Mouse (Mus musculus) heart, embryonic 12.5 days (tissue): ENCODE results near the gene Ttyh3. TPM values are rescaled to one million over a fixed set of nuclear protein-coding genes. Genes with fewer than 3 reads are reported as not detected.
A peak's percentile ranks its signal among the peaks of the same experiment; 100 is the strongest.

Experiments used
- ATAC-seq: fragments of 200-750 bp; cut with Nextera tagmentation; 2 replicates; pipeline ENCODE4 v1.8.0; 2017; ENCODE audit warnings: moderate TSS enrichment, moderate library complexity; ENCODE audit not compliant: insufficient number of reproducible peaks, low FRiP score
- H3K27ac ChIP-seq: fragments of 300-500 bp; sonication (generic); 2 replicates; pipeline ENCODE4 v1.5.1; 2016; ENCODE audit warnings: mild to moderate bottlenecking, moderate library complexity; ENCODE audit not compliant: poor library complexity, severe bottlenecking
- H3K27me3 ChIP-seq: fragments of 300-500 bp; sonication (generic); replicated peaks from 2 replicates; pipeline ENCODE4 v1.6.1; 2016; ENCODE audit warnings: mild to moderate bottlenecking, moderate library complexity
- H3K36me3 ChIP-seq: fragments of 300-500 bp; sonication (generic); 2 replicates; pipeline ENCODE4 v1.6.1; 2016; ENCODE audit warnings: mild to moderate bottlenecking, moderate library complexity
- H3K4me1 ChIP-seq: fragments of 300-500 bp; sonication (generic); replicated peaks from 2 replicates; pipeline ENCODE4 v1.6.1; 2016; ENCODE audit warnings: mild to moderate bottlenecking
- H3K4me2 ChIP-seq: fragments of 300-500 bp; sonication (generic); 2 replicates; pipeline ENCODE4 v1.6.1; 2016; ENCODE audit warnings: mild to moderate bottlenecking, moderate library complexity
- H3K4me3 ChIP-seq: fragments of 300-500 bp; sonication (generic); 2 replicates; pipeline ENCODE4 v1.5.1; 2016; ENCODE audit warnings: mild to moderate bottlenecking
- H3K9ac ChIP-seq: fragments of 300-500 bp; sonication (generic); 2 replicates; pipeline ENCODE4 v1.6.1; 2016; ENCODE audit warnings: mild to moderate bottlenecking, moderate library complexity
- H3K9me3 ChIP-seq: fragments of 300-500 bp; sonication (generic); replicated peaks from 2 replicates; pipeline ENCODE4 v1.6.1; 2016; ENCODE audit warnings: mild to moderate bottlenecking, moderate library complexity
- WGBS: fragments of 180-500 bp; shearing (Covaris S2); methylation state at CpG from one replicate; pipeline ENCODE4 v1.1.7; 2016; 5-methylcytosine and 5-hydroxymethylcytosine counted together
- polyA plus RNA-seq: library from polyadenylated mRNA; unstranded; fragments of >200 nt; fragmentation: Nextera tagmentation; extraction: Ambion mirVana; gene quantifications from 2 replicates; pipeline ENCODE4 v1.2.1, GENCODE M21; 2016

Gene Ttyh3
- polyA plus RNA-seq, 1 experiment from 2014 or later: 36.3 TPM

DNA sequence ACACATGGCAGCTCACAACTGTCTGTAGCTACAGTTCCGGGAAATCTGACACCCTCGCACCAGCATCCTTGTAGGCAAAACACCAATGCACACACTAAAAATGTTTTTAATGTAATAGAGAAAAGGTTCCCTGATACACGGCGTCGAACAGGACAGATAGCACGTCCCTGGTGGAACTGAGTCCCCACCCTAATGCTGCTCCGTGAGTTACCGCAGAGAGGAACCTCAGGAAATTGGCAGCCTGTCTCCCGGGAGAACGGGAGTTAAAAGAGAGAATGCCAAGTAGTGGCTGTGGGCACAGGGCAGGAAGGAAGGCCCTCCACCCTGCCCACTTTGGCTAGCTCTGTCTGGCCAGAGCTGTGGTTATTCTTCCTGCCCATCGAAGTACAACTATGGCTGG, 2.4 kb upstream of the Ttyh3 start:
- H3K27ac ChIP-seq: no peak overlapping the region
- WGBS: 75% methylated on average over 11 of the region's 11 CpGs
- no peak for ATAC-seq

DNA sequence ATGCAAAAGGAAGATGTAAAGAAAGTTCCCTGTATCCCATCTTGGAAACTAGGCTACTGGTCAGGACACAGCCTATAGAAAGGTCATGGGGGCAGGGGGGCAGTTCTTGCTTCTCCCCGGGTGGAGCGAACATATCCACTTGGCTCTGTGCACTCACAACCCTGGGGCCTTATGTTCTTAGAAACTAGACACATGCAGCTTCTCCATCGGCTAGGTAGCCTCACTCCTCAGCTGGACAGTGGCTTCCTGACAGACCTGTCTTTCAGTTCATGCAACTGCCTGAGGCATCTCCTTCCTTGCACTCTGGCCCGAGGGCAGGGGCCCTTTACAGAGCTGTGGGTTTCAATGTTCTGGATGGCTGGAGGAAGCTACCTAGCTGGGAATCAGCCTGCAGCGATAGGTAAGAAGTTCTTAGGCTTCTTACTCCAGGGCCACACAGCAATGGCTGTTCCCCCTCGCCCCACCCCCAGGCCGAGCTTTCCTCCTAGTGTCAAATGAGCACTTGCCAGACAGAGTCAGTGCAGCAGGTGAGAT, 1.1 kb upstream of the Ttyh3 start:
- Histone ChIP-seq H3K9me3 (no peaks in the 10 kb centered on the region), H3K9ac (no peak overlapping the region), H3K36me3 (peaks cover 4% of the 10 kb centered on the region; the same call in 1 of the 2 replicates), H3K4me2 (peak overlapping the region; percentile 79), H3K27ac (no peak overlapping the region), H3K4me3 (peak overlapping the region; percentile 43; the same call in 1 of the 2 replicates), H3K27me3 (no peaks in the 10 kb centered on the region), H3K4me1 (peaks cover 52% of the 10 kb centered on the region)
- 62% methylated on average over 7 of the region's 7 CpGs for WGBS
- no peak for ATAC-seq

More for the DNA sequence above, 2.4 kb upstream of the Ttyh3 start:
- Histone ChIP-seq H3K9me3 (no peaks in the 10 kb centered on the region), H3K27me3 (no peaks in the 10 kb centered on the region), H3K4me1 (peaks cover 39% of the 10 kb centered on the region), H3K36me3 (no peaks in the 10 kb centered on the region), H3K4me2 (no peak overlapping the region), H3K9ac (no peak overlapping the region), H3K4me3 (no peak overlapping the region)

DNA sequence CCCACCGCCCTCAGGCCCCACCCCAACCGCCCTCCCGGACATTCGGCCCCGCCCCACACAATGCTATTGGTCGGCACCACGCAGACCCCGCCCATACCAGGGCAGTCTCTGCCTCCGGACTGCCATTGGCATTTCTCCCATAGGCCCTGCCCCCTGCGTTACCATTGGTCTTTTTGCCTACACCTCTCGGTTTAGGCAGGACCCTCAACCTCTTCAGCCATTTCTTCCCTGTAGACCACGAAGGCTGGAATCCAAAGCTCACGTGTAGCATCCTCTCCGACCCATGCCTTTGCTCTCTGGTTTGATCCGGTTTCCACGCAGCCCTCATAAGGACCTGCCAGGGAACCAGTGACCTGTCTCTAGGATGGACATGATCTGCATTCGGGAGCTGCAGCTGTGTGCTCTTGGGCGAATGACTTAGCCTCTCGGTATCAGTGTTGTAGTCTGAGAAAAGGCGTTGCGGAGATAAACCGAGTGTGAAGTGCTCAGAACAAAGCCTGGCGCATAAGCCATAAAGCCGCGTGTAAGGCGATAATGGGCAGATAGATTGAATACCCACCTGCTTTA, 353 bp upstream of the Ttyh3 start:
- peak overlapping the region; percentile 85 for H3K4me3 ChIP-seq
- H3K4me2 ChIP-seq: peak overlapping the region; percentile 79
- 4% methylated on average over 25 of the region's 26 CpGs for WGBS
- ATAC-seq: peak; percentile 94
- H3K4me1 ChIP-seq: peaks cover 60% of the 10 kb centered on the region
- H3K27me3 ChIP-seq: no peaks in the 10 kb centered on the region
- peaks cover 9% of the 10 kb centered on the region for H3K36me3 ChIP-seq
- H3K27ac ChIP-seq: peak overlapping the region; percentile 40
- 0 out of 2 replicates have a peak overlapping the region, but pooled peaks have one; percentile 49 for H3K9ac ChIP-seq
- no peaks in the 10 kb centered on the region for H3K9me3 ChIP-seq

DNA sequence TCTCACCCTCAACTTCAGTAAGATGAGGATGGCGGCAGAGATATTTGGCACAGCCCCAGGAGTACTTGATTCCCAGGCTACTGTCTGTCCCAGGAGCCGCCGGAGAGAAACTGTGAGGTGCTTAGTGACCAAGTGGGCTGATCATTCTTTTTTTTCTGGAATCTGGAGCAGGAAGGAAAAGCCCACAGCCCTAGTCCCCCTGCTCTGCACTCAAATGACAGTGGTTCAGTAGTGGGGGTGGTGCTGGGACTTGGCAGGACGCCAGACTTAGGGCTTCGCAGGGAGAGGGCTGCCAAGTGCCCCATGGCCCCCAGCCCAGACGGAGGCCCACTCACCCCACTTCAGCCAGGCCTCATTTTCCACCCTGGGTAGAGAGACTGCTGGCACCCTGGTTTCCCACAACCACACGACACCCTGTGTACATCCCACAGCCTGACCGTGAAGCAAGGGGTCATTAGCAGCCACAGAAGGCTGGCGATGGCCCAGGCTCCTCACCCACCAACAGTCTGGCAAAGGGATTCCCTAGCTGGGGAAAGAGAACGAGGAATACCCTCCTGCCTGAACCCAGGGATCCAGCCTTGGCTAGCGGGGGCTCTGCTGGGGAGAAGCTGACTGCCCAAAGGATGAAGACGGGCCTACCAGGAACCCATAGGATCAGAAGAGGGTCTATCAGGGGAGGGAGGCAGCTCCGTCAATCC, 861 bp downstream of the Ttyh3 start:
- ATAC-seq: peak; percentile 27
- Histone ChIP-seq H3K4me3 (peak overlapping the region; percentile 85), H3K36me3 (peaks cover 17% of the 10 kb centered on the region), H3K27ac (peak overlapping the region; percentile 85), H3K27me3 (no peaks in the 10 kb centered on the region), H3K9me3 (no peaks in the 10 kb centered on the region), H3K4me1 (peaks cover 69% of the 10 kb centered on the region), H3K9ac (peak overlapping the region; percentile 94), H3K4me2 (peak overlapping the region; percentile 82)
- 3% methylated on average over 13 of the region's 13 CpGs for WGBS

DNA sequence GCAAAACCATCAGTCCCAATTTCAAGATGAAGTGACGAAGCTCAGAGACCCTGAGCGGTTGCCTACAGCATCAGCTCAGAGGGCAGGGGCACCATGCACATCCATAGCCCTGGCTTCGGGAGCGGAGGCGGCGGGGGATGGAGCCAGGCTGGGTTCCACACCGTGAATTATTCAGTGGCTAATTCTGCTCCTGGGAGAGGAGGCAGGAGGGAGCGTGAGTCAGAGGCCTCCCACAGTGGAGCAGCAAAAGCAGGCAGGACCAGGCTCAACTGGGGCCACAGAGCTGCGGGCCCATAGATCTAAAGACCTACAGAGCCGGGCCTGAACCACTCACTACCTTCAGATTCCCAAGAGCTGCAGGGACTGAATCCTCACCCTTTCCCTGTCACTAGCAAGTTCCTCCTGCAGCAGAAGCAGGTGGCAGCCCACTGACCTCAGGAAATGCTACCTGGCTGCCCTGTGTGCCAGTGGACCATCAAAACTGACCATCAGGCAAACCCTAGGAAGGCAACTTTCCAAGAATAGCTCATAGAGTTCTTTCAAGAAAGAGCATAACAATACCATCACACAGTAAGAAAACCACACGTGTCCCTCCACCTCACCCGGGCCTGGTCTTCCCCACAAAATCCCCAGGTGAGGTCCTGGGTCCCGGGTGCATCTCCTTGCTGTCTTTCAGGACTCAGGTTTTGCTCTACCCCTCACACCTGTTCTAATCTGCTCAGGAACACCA, 1.6 kb downstream of the Ttyh3 start:
- no peaks in the 10 kb centered on the region for H3K27me3 ChIP-seq
- peak overlapping the region; percentile 85 for H3K4me3 ChIP-seq
- peak overlapping the region; percentile 85; the same call in 1 of the 2 replicates for H3K27ac ChIP-seq
- H3K9ac ChIP-seq: peak overlapping the region; percentile 94
- H3K9me3 ChIP-seq: no peaks in the 10 kb centered on the region
- H3K36me3 ChIP-seq: peaks cover 17% of the 10 kb centered on the region
- peak overlapping the region; percentile 82 for H3K4me2 ChIP-seq
- ATAC-seq: no peak
- peaks cover 69% of the 10 kb centered on the region for H3K4me1 ChIP-seq
- WGBS: 68% methylated on average over 13 of the region's 13 CpGs

DNA sequence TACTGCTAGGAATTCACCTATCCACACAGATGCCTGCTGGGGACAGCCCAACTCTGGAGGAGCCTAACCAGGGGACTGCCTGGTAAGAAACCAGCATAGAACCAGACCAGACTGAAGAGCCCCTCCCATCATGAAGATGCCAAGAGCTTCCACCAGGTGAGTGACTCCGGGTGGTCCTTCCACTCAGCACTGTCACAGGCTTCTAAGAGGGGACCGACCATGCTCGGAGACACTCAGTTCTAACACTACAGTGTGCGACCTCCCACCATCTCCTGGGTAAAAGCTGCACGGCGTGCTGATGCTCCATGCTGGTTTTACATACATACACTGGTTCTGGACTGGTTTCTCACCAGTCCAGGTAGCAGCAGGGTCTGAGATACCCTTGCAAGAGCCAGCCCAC, 2.7 kb downstream of the Ttyh3 start:
- WGBS: 93% methylated on average over 6 of the region's 6 CpGs
- peak overlapping the region; percentile 82 for H3K4me2 ChIP-seq
- no peak for ATAC-seq
- no peaks in the 10 kb centered on the region for H3K27me3 ChIP-seq
- H3K27ac ChIP-seq: no peak overlapping the region
- H3K4me1 ChIP-seq: peaks cover 75% of the 10 kb centered on the region
- H3K9me3 ChIP-seq: no peaks in the 10 kb centered on the region
- H3K4me3 ChIP-seq: 0 out of 2 replicates have a peak overlapping the region, but pooled peaks have one; percentile 85
- peaks cover 17% of the 10 kb centered on the region for H3K36me3 ChIP-seq
- peak overlapping the region; percentile 32; the same call in 1 of the 2 replicates for H3K9ac ChIP-seq

DNA sequence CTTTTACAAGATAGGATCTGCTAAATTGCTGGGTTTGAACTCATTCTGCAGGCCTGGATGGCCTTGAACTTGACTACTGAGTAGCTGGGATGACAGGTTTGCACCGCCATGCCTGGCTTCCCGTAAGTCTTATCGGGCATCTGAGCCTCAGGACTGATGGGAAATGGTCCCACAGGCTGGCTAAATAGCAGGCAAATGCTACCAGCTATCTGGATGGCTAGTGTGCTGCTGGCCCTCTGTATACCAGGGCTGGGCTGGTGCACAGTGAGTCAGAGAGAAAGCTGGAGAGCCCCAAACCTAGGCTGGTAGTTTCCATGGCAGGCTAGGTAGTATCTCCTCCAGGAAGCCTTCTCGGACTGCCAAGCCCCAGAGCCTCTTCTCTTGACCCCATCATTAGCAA, 3.4 kb downstream of the Ttyh3 start:
- Histone ChIP-seq H3K9ac (peak overlapping the region; percentile 28; the same call in 1 of the 2 replicates), H3K27me3 (no peaks in the 10 kb centered on the region), H3K27ac (peak overlapping the region; percentile 70), H3K4me1 (peaks cover 82% of the 10 kb centered on the region), H3K4me2 (peak overlapping the region; percentile 82; the same call in 1 of the 2 replicates), H3K4me3 (no peak overlapping the region), H3K36me3 (peaks cover 21% of the 10 kb centered on the region), H3K9me3 (no peaks in the 10 kb centered on the region)
- WGBS: 77% methylated on average over 4 of the region's 4 CpGs
- ATAC-seq: no peak

DNA sequence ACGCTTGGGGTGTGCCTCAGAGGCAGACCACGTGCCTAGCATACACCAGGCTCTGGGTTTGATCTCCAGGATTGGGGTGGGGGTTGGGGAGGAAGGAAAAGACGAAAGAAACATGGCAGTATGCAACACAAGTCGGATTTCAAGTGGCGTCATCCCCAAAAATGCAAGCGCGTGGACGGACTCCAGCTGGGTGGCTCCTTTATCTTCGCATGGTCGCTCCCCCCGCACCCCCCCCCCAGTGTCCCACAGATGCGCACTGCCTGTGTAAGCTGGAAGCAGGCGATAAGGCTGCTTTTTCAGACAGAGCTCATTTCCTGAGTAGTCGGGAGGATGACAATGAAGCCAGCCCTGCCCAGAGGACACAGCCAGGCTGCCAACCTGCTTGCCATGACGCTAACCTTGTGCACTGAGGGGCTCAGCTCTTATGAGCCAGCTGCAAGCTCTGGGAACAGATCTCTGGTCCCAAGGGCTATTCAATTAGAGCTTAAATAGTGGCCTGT, 4.1 kb downstream of the Ttyh3 start:
- 54% methylated on average over 15 of the region's 15 CpGs for WGBS
- peak; percentile 45 for ATAC-seq
- H3K4me1 ChIP-seq: peaks cover 86% of the 10 kb centered on the region
- peaks cover 23% of the 10 kb centered on the region for H3K36me3 ChIP-seq
- no peak overlapping the region for H3K9ac ChIP-seq
- H3K27ac ChIP-seq: peak overlapping the region; percentile 70
- no peaks in the 10 kb centered on the region for H3K9me3 ChIP-seq
- peak overlapping the region; percentile 82 for H3K4me2 ChIP-seq
- H3K4me3 ChIP-seq: no peak overlapping the region
- H3K27me3 ChIP-seq: no peaks in the 10 kb centered on the region

DNA sequence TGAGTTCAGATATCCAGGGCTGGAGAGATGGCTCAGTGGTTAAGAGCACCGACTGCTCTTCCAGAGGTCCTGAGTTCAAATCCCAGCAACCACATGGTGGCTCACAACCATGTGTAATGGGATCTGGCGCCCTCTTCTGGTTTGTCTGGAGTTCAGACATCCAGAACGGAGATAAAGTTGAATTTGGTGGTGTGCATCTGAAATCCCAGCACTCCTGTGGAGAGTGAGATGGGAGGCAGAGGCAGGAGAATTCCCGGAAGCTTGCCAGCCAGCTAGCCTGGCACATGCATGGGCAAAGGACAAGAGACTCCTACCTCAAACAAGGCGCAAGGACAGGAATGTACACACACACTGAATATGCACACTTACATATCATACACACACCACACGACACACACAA, 4.6 kb downstream of the Ttyh3 start:
- peaks cover 84% of the 10 kb centered on the region for H3K4me1 ChIP-seq
- 82% methylated on average over 6 of the region's 6 CpGs for WGBS
- H3K27ac ChIP-seq: peak overlapping the region; percentile 32
- no peak overlapping the region for H3K4me3 ChIP-seq
- no peak overlapping the region for H3K9ac ChIP-seq
- peaks cover 23% of the 10 kb centered on the region for H3K36me3 ChIP-seq
- no peak for ATAC-seq
- H3K9me3 ChIP-seq: no peaks in the 10 kb centered on the region
- H3K4me2 ChIP-seq: peak overlapping the region; percentile 82; the same call in 1 of the 2 replicates
- no peaks in the 10 kb centered on the region for H3K27me3 ChIP-seq

DNA sequence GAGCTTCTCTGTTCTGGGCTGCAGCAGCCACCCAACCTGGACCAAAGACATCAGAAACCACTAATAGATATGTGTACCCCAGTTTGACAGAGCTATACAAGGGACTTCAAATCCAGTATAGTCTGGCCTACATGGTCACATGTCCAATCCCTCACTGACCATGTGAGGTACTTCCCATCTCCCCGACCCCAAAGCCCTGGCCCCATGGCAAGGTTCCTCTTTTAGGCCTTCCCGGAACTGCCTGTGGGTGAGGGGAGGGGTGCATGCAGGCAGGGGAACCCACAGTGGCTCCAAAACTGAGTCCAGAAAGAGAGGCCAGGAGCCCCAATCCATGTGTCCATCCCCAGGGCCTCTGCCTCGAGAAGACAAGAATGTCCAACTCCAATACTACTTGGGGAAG, 6.8 kb downstream of the Ttyh3 start:
- Histone ChIP-seq H3K9me3 (no peaks in the 10 kb centered on the region), H3K27ac (peak overlapping the region; percentile 20; the same call in 1 of the 2 replicates), H3K4me1 (peaks cover 74% of the 10 kb centered on the region), H3K9ac (no peak overlapping the region), H3K27me3 (no peaks in the 10 kb centered on the region), H3K4me2 (no peak overlapping the region), H3K4me3 (no peak overlapping the region), H3K36me3 (peaks cover 40% of the 10 kb centered on the region)
- WGBS: 59% methylated on average over 3 of the region's 3 CpGs
- no peak for ATAC-seq
